Mouse (Mus musculus): ENCODE measurements around the gene Cth. TPM values are rescaled to one million over a fixed set of nuclear protein-coding genes. Genes with fewer than 3 reads are reported as not detected.

Cth gene
- total RNA-seq, 2 experiments from 2014 or later: 0.61 to 0.82 TPM

Other genes with a start within 250 kb of the Cth start
- gene Ankrd13c, start 22.2 kb upstream of the Cth start, total RNA-seq (2021): 10 to 100 TPM; 30.0 to 36.3 TPM
- 10 to 100 TPM; 65.3 to 95.1 TPM for gene Srsf11, start 111.6 kb upstream of the Cth start, total RNA-seq (2021)
- gene Lrrc40, start 111.6 kb upstream of the Cth start, total RNA-seq (2021): 10 to 100 TPM; 10.1 to 11.3 TPM